Mouse (Mus musculus) megakaryocyte-erythroid progenitor cell, adult 5 weeks (primary cell): ENCODE data around the gene Olfr1508. TPM values are rescaled to one million over a fixed set of nuclear protein-coding genes. Genes with fewer than 3 reads are reported as not detected.

Experiments
- polyA plus RNA-seq: library from polyadenylated mRNA; stranded (reverse); fragments of >175 nt; gene quantifications from 2 replicates; pipeline ENCODE4 v1.2.3, GENCODE M21; 2012

Olfr1508 gene
- polyA plus RNA-seq: 0.01 TPM in 1 of 2 replicates, not detected in the other

DNA sequence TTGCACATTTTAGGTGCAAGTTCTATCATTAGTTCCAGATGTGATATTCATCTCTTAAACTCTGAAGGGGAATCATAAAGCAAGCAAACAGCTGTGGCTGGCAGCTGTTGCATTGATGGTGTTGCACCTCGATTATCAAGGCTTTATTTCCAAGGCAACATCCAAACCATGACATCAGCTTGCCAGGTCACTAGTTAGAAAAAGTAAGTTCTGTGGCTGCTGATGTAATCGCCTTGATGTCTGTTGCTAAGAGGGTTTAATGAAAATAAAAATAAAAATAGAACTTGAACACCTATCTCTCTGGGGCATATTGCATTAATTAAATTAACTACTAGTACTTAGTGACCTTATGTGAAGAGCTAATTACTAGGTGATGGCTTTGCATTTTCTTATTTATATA, at the start of gene Olfr1508:
Olfr1508 (minus strand) TSS at position 101 of the 400 bp plus-strand sequence.

DNA sequence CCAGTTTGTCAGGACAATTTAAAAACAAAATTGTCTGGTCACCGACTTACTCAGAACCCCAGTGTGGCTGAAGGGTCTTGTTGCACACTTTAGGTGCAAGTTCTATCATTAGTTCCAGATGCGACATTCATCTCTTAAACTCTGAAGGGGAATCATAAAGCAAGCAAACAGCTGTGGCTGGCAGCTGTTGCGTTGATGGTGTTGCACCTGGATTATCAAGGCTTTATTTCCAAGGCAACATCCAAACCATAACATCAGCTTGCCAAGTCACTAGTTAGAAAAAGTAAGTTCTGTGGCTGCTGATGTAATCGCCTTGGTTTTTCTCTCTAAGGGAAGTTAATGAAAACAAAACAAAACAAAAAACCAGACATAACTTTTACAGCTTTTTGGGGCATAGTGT, 28.2 kb upstream of the Olfr1508 start, which contains the start of gene Olfr1507:
Olfr1507 (minus strand) TSS at position 234 of the 400 bp plus-strand sequence.

GRCm38 (mm10) chr14:52442690-52443089, 24.6 kb downstream of the Olfr1508 start, which contains the start of gene Olfr1509:
Gene Olfr1509 (plus strand): TSS chr14:52442990.

DNA sequence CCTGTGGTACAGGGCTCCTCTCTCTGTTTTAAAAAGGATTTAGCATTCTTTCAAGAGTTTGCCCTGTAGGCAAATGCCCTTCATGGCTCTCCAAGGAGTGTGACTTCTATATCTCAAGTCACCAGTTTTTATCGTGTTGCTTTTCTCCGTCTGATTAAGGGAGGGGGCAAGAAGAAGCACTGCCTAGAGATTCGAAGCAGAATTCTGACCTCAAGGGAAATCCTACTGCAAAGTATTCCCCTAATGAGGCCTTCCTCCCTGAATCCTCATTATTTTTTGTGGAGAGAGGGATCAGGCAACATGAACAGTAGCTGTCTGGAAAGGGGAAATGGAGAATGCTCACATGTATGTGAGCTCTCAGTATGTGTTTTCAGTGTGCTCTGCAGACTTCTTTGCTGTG, 53.0 kb downstream of the Olfr1508 start, which contains the start of gene Olfr1510:
Olfr1510 (minus strand) TSS at position 101 of the 400 bp plus-strand sequence.

Other genes with a start within 250 kb of the Olfr1508 start
- 11.4 and 14.8 TPM in 2 replicates for gene Chd8, start 209.7 kb downstream of the Olfr1508 start, polyA plus RNA-seq
- 38.1 and 41.5 TPM in 2 replicates for gene Tox4, start 188.3 kb downstream of the Olfr1508 start, polyA plus RNA-seq
- gene Rab2b, start 187.9 kb downstream of the Olfr1508 start, polyA plus RNA-seq: 0.36 and 0.48 TPM in 2 replicates
- gene Mettl3, start 162.4 kb downstream of the Olfr1508 start, polyA plus RNA-seq: 12.9 and 18.7 TPM in 2 replicates
- gene Sall2, start 138.7 kb downstream of the Olfr1508 start, polyA plus RNA-seq: 1.4 and 2.2 TPM in 2 replicates
- not detected in 2 replicates for gene Olfr1513, start 111.1 kb downstream of the Olfr1508 start, polyA plus RNA-seq
- gene Olfr1512, start 88.3 kb downstream of the Olfr1508 start, polyA plus RNA-seq: not detected in 2 replicates
- gene Olfr1511, start 70.1 kb downstream of the Olfr1508 start, polyA plus RNA-seq: not detected in 2 replicates
- gene Olfr1510, start 53.1 kb downstream of the Olfr1508 start, polyA plus RNA-seq: not detected in 2 replicates
- not detected in 2 replicates for gene Olfr1509, start 24.5 kb downstream of the Olfr1508 start, polyA plus RNA-seq
- not detected in 2 replicates for gene Olfr1507, start 28.3 kb upstream of the Olfr1508 start, polyA plus RNA-seq